Mouse (Mus musculus) liver, embryonic 14.5 days (tissue): ENCODE measurements around the gene Rpl3l. TPM values are rescaled to one million over a fixed set of nuclear protein-coding genes. Genes with fewer than 3 reads are reported as not detected.
"Not testable (repeated sequence)": the region's sequence is repeated elsewhere in the genome, so short reads cannot be mapped to it uniquely, and the experiment has no call there.

Experiments
- ATAC-seq: fragments of 200-750 bp; cut with Nextera tagmentation; 2 replicates; pipeline ENCODE4 v1.8.0; 2017; ENCODE audit warnings: moderate number of reproducible peaks, mild to moderate bottlenecking, moderate library complexity; ENCODE audit not compliant: insufficient read depth
- DNase-seq, 3 experiments: peaks; one replicate each; pipeline ENCODE4 v3.0.0-alpha.2; 2012 to 2013; ENCODE audit warnings: low read depth in 3 of 3, low spot score in 3 of 3
- H3K27ac ChIP-seq: fragments of 300-500 bp; sonication (generic); 2 replicates; pipeline ENCODE4 v1.5.1; 2014; ENCODE audit warnings: moderate library complexity, mild to moderate bottlenecking, control low read depth, inconsistent platforms
- H3K27me3 ChIP-seq: fragments of 300-500 bp; sonication (generic); 2 replicates; pipeline ENCODE4 v1.6.1; 2014; ENCODE audit warnings: mild to moderate bottlenecking, low read length, moderate library complexity; ENCODE audit not compliant: control insufficient read depth, insufficient read depth
- H3K36me3 ChIP-seq: fragments of 300-500 bp; sonication (generic); replicated peaks from 2 replicates; pipeline ENCODE4 v1.6.1; 2014; ENCODE audit warnings: low read depth; ENCODE audit not compliant: control insufficient read depth, insufficient read depth
- H3K4me1 ChIP-seq, 2 experiments: fragments of 200-500 bp in 1 of 2; fragments of 300-500 bp in 1 of 2; sonication (generic) in 1 of 2; replicated peaks; 2 replicates each; pipeline ENCODE4 v1.6.1; 2012 to 2014; ENCODE audit warnings: antibody characterized with exemption in 1 of 2, inconsistent platforms in 1 of 2, low read length in 1 of 2; ENCODE audit not compliant: control insufficient read depth in 2 of 2, insufficient read depth in 2 of 2
- H3K4me2 ChIP-seq: fragments of 300-500 bp; sonication (generic); 2 replicates; pipeline ENCODE4 v1.6.1; 2014; ENCODE audit warnings: low read depth, mild to moderate bottlenecking, control low read depth, moderate library complexity
- H3K4me3 ChIP-seq, 2 experiments: fragments of 200-500 bp in 1 of 2; fragments of 300-500 bp in 1 of 2; sonication (generic) in 1 of 2; 2 replicates each; pipeline ENCODE4 v1.5.1; 2012 to 2014; ENCODE audit warnings: low read depth in 2 of 2, low read length in 2 of 2, mild to moderate bottlenecking in 2 of 2, control low read depth in 1 of 2, inconsistent platforms in 1 of 2, moderate library complexity in 1 of 2; ENCODE audit not compliant: insufficient read depth in 1 of 2
- H3K9ac ChIP-seq: fragments of 300-500 bp; sonication (generic); replicated peaks from 2 replicates; pipeline ENCODE4 v1.6.1; 2014; ENCODE audit warnings: mild to moderate bottlenecking, control low read depth, moderate library complexity
- H3K9me3 ChIP-seq: fragments of 300-500 bp; sonication (generic); 2 replicates; pipeline ENCODE4 v1.6.1; 2016; ENCODE audit warnings: low read length, mixed read lengths; ENCODE audit not compliant: control insufficient read depth
- CTCF ChIP-seq: IDR thresholded peaks from 2 replicates; pipeline ENCODE4 v1.5.1; 2016; ENCODE audit warnings: antibody characterized with exemption, low read depth, control low read depth
- EP300 ChIP-seq: IDR thresholded peaks from 2 replicates; pipeline ENCODE4 v1.6.1; 2016; ENCODE audit warnings: antibody characterized with exemption, low read depth
- WGBS: fragments of 180-500 bp; shearing (Covaris S2); extraction: QIAGEN DNeasy Blood & Tissue Kit; methylation state at CpG from one replicate; pipeline ENCODE4 v1.1.7; 2014; ENCODE audit not compliant: insufficient replicate concordance; 5-methylcytosine and 5-hydroxymethylcytosine counted together
- polyA plus RNA-seq, 2 experiments: library from polyadenylated mRNA; depleted of rRNA in 1 of 2; stranded (reverse) in 1 of 2; unstranded in 1 of 2; fragments of >200 nt; fragmentation: Nextera tagmentation in 1 of 2; extraction: Ambion mirVana in 1 of 2; gene quantifications; 2 replicates each; pipeline versions ENCODE4 v1.2.1 to v1.2.3; 2012 to 2014

Gene Rpl3l
- polyA plus RNA-seq, 2 experiments = 0.03 TPM; not detected in 1

- no peaks in the 10 kb centered on the region for H3K9me3 ChIP-seq
- peak overlapping the region; percentile 70 for H3K27ac ChIP-seq
- H3K4me2 ChIP-seq = peak overlapping the region; percentile 92
- no peaks in the 10 kb centered on the region for H3K27me3 ChIP-seq
- DNase-seq (peak; percentile 96), ATAC-seq (peak; percentile 90)
- H3K4me3 ChIP-seq = peak overlapping the region; percentile 96 to 97
- peaks cover 16 to 23% of the 10 kb centered on the region in 2 experiments for H3K4me1 ChIP-seq
- no peak for TF ChIP-seq CTCF
- TF ChIP-seq EP300 = peak; percentile 54
- peaks cover 19% of the 10 kb centered on the region for H3K36me3 ChIP-seq
- WGBS = under 1% methylated on average over 61 of the region's 61 CpGs
- peak overlapping the region; percentile 95 for H3K9ac ChIP-seq
These were observed 8.0 kb upstream of the Rpl3l start for GRCm38 (mm10) chr17:24719494-24720222.

GRCm38 (mm10) chr17:24720616-24721015 is 7.0 kb upstream of the Rpl3l start:
- Histone ChIP-seq H3K27ac (peak overlapping the region; percentile 64), H3K4me1 (peaks cover 16 to 23% of the 10 kb centered on the region in 2 experiments), H3K36me3 (peaks cover 19% of the 10 kb centered on the region), H3K4me3 (peak overlapping the region; percentile 96 to 97), H3K4me2 (peak overlapping the region; percentile 92), H3K9ac (peak overlapping the region; percentile 90)
- WGBS = under 1% methylated on average over 10 of the region's 11 CpGs
- not testable (repeated sequence) for H3K9me3 ChIP-seq, H3K27me3 ChIP-seq, ATAC-seq, DNase-seq

DNA sequence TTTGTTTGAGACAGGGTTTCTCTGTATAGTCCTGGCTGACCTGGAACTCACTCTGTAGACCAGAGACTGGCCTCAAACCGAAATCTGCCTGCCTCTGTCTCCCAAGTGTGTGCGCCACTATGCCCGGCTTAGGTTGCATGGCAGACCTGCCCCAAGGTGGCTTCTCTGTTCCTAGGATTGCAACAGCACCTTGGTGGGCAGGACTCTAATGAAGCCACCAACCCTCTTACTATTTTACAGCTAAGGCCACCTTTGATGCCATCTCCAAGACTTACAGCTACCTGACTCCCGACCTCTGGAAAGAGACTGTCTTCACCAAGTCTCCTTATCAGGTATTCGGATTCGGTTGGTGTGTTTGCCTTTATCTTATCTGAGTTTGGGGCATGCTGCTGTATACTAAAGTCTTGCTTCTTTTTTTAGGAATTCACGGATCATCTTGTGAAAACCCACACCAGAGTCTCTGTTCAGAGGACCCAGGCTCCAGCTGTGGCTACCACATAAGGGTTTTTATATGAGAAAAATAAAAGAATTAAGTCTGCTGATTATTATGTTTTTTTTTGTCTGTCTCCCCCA is 6.2 kb upstream of the Rpl3l start:
- H3K9ac ChIP-seq = peak overlapping the region; percentile 96
- ATAC-seq, H3K27me3 ChIP-seq, DNase-seq, H3K9me3 ChIP-seq: not testable (repeated sequence)
- peak overlapping the region; percentile 92 for H3K4me2 ChIP-seq
- TF ChIP-seq EP300 = 0 out of 2 replicates have a peak, but pooled peaks have one; percentile 11
- peaks cover 16 to 23% of the 10 kb centered on the region in 2 experiments for H3K4me1 ChIP-seq
- WGBS = 8% methylated on average over 7 of the region's 7 CpGs
- peak overlapping the region; percentile 84 for H3K27ac ChIP-seq
- H3K36me3 ChIP-seq = peaks cover 19% of the 10 kb centered on the region
- peak overlapping the region; percentile 67 to 96 for H3K4me3 ChIP-seq

- DNase-seq = no peak
- peak overlapping the region; percentile 92 for H3K4me2 ChIP-seq
- no peaks in the 10 kb centered on the region for H3K9me3 ChIP-seq
- TF ChIP-seq EP300 (0 out of 2 replicates have a peak, but pooled peaks have one; percentile 5), CTCF (no peak)
- H3K36me3 ChIP-seq = peaks cover 19% of the 10 kb centered on the region
- no peak for ATAC-seq
- WGBS = 11% methylated on average over 13 of the region's 13 CpGs
- H3K4me3 ChIP-seq = peak overlapping the region; percentile 54 to 96
- peak overlapping the region; percentile 84 for H3K27ac ChIP-seq
- no peaks in the 10 kb centered on the region for H3K27me3 ChIP-seq
- H3K4me1 ChIP-seq = peaks cover 16 to 23% of the 10 kb centered on the region in 2 experiments
- H3K9ac ChIP-seq = peak overlapping the region; percentile 96
These were observed 5.2 kb upstream of the Rpl3l start for GRCm38 (mm10) chr17:24722220-24722924.
